Mouse (Mus musculus): Measurements from ENCODE around the gene Eps15l1. TPM values are rescaled to one million over a fixed set of nuclear protein-coding genes. Genes with fewer than 3 reads are reported as not detected.
A peak's percentile ranks its signal among the peaks of the same experiment; 100 is the strongest.

Eps15l1 gene
- polyA plus RNA-seq, 1 experiment from 2014 or later, result 61.4 TPM

DNA sequence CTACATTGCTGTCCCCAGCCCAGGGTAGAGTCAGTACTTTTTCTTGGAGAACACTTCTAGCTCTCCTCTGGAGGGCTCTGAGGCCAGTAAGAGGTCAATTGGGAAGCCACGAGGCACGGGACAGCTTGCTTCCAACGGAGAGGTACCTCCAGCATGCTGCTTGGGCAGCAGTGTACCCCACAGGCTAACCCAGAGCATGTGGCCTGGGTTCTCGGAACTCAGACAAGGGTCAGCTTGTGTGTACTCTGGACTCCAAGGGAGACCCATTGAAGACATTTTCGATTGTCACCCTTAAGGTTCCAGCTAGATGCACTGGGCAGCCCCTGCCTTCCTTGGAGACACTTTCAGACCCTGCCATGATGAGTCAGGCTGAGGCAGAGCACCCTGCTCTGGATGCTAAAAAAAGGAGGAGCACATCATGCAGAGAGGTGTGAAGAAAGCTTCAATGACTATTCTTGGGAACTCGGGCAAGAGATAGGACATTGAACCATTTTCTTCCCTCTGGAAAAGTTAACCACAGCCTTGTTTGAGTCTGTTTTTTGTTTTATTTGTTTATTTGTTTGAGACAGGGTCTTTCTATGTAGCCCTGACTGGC, 98.0 kb downstream of the Eps15l1 start:
- H3K4me2 ChIP-seq, result no peak overlapping the region
- no peak overlapping the region for H3K9ac ChIP-seq
- ATAC-seq, result no peak
- no peaks in the 10 kb centered on the region for H3K9me3 ChIP-seq (replicated peaks)
- H3K27ac ChIP-seq, result no peak overlapping the region
- peaks cover 18% of the 10 kb centered on the region for H3K4me1 ChIP-seq
- peaks cover 50% of the 10 kb centered on the region for H3K27me3 ChIP-seq
- no peak overlapping the region for H3K4me3 ChIP-seq
- no peaks in the 10 kb centered on the region for H3K36me3 ChIP-seq (ENCODE audit: poor library complexity, severe bottlenecking)
- 63% methylated on average over 6 of the region's 6 CpGs for WGBS

DNA sequence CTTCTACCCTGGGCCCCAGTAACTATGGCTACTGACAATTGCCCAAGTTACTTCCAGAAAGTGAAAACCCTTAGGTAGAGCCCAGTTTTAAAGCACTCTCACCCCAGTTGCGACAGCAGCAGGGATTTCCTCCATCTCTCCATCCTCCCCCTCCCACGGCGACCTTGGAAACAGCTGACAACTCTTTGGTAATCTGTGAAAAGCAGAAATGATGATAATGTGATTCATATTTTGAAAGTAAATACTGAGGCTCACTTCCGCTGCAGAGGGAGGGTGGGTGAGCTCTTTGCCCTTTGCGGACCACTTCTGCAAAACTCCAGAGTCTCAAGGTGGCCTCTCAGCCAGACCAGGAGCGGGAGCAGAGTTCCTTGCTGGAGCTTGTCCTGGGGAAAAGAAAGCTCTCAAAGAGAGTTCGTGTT, 98.8 kb downstream of the Eps15l1 start:
- Histone ChIP-seq H3K9me3 (replicated peaks) (no peaks in the 10 kb centered on the region), H3K9ac (no peak overlapping the region), H3K4me3 (no peak overlapping the region), H3K4me1 (peaks cover 18% of the 10 kb centered on the region), H3K27ac (no peak overlapping the region), H3K36me3 (ENCODE audit: poor library complexity, severe bottlenecking) (no peaks in the 10 kb centered on the region), H3K4me2 (no peak overlapping the region), H3K27me3 (peaks cover 51% of the 10 kb centered on the region)
- ATAC-seq, result no peak
- 77% methylated on average over 7 of the region's 7 CpGs for WGBS

- 87% methylated on average over 20 of the region's 20 CpGs for WGBS
- H3K27ac ChIP-seq, result no peak overlapping the region
- H3K36me3 ChIP-seq (ENCODE audit: poor library complexity, severe bottlenecking), result no peaks in the 10 kb centered on the region
- no peak overlapping the region for H3K9ac ChIP-seq
- no peak for ATAC-seq
- no peak overlapping the region for H3K4me3 ChIP-seq
- no peaks in the 10 kb centered on the region for H3K9me3 ChIP-seq (replicated peaks)
- peaks cover 18% of the 10 kb centered on the region for H3K4me1 ChIP-seq
- peaks cover 55% of the 10 kb centered on the region for H3K27me3 ChIP-seq
- no peak overlapping the region for H3K4me2 ChIP-seq
Measured at GRCm38 (mm10) chr8:72321635-72322441, 99.4 kb downstream of the Eps15l1 start.

DNA sequence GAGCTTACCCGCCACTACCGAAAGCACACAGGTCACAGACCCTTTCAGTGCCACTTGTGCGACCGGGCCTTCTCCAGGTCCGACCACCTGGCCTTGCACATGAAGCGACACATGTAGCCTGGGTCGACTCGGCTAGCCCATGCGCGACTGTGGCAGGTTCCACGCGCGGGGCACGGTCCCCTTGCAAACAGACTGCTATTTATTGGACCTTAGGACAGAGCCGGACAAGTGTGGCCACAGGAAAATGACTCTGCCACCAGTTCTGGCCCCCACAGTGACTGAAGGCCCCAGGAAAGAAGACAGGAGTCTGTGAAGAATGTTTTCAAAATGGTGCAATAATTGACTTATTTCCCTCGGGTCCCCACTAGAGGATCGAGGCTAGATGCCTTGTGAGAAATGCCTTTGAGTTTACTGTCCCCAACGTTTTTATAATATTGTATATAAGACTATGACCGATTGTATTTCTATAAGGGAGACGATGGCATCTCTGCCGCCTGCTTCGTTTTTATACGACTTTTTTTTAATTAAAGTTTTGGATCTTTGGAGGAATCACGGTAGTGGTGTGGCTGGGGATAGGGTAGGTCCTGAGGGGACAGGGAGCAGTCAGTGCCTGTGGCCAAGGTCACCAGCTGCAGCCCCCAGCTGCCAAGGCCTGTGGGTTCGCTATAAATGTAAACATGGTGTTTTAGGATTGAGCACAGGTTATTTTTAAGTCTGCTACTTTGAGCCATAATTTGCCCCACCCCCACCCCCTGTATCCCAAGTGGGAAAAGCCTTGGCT, 100.3 kb downstream of the Eps15l1 start:
- peaks cover 55% of the 10 kb centered on the region for H3K27me3 ChIP-seq
- no peak overlapping the region for H3K27ac ChIP-seq
- no peaks in the 10 kb centered on the region for H3K36me3 ChIP-seq (ENCODE audit: poor library complexity, severe bottlenecking)
- peak overlapping the region; percentile 89; the same call in 1 of the 2 replicates for H3K4me2 ChIP-seq
- H3K9me3 ChIP-seq (replicated peaks), result no peaks in the 10 kb centered on the region
- H3K4me1 ChIP-seq, result peaks cover 18% of the 10 kb centered on the region
- 0 out of 2 replicates have a peak overlapping the region, but pooled peaks have one; percentile 4 for H3K9ac ChIP-seq
- H3K4me3 ChIP-seq, result 0 out of 2 replicates have a peak overlapping the region, but pooled peaks have one; percentile 54
- WGBS, result 57% methylated on average over 25 of the region's 25 CpGs
- no peak for ATAC-seq

DNA sequence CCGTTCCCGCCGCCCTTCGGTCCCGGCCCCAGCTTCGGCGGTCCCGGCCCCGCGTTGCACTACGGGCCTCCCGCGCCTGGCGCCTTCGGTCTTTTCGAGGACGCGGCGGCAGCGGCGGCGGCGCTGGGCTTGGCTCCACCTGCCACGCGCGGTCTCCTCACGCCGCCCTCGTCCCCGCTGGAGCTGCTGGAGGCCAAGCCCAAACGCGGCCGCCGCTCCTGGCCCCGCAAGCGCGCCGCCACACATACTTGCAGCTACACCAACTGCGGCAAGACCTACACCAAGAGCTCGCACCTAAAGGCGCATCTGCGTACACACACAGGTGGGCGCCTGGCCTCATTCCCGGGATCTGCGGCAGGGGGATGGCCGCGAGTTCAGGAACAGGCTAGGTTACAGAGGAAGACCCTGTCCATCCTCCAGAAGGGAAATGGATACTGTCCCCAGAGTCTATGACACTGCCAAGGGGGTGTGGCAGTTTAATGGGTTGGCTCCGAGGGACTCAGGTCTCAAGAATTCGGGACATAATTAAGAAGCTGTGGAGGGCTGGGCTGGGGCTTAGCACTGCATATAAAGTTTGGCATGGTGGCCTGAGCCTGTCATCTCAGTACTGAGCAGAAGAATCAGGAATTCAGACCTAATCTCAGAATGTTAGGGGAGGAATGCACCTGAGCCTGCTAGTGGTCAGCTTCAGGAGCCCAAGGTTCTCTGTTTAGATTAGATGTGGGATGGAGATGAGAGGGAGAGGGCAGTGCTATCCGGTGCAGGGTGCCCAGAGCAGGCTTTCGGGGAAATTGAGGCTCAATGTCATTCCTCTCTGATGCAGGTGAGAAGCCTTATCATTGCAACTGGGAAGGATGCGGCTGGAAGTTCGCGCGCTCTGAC, 101.1 kb downstream of the Eps15l1 start:
- no peaks in the 10 kb centered on the region for H3K36me3 ChIP-seq (ENCODE audit: poor library complexity, severe bottlenecking)
- peaks cover 55% of the 10 kb centered on the region for H3K27me3 ChIP-seq
- peak overlapping the region; percentile 45; the same call in 1 of the 2 replicates for H3K9ac ChIP-seq
- H3K4me3 ChIP-seq, result peak overlapping the region; percentile 54
- 7% methylated on average over 53 of the region's 55 CpGs for WGBS
- ATAC-seq, result no peak
- H3K27ac ChIP-seq, result no peak overlapping the region
- peak overlapping the region; percentile 89 for H3K4me2 ChIP-seq
- peaks cover 18% of the 10 kb centered on the region for H3K4me1 ChIP-seq
- H3K9me3 ChIP-seq (replicated peaks), result no peaks in the 10 kb centered on the region

DNA sequence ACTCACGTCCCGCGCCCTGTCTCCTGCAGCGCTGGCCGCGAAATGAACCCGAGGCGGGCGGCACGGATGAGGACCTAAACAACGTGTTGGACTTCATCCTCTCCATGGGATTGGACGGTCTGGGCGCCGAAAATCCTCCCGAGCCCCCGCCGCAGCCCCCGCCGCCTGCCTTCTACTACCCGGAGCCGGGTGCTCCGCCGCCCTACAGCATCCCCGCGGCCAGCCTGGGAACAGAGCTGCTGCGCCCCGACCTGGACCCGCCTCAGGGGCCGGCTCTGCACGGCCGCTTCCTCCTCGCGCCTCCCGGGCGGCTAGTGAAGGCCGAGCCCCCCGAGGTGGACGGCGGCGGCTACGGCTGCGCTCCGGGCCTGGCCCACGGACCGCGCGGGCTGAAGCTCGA, 101.9 kb downstream of the Eps15l1 start:
- peak; percentile 17 for ATAC-seq
- peaks cover 55% of the 10 kb centered on the region for H3K27me3 ChIP-seq
- H3K36me3 ChIP-seq (ENCODE audit: poor library complexity, severe bottlenecking), result no peaks in the 10 kb centered on the region
- H3K9ac ChIP-seq, result peak overlapping the region; percentile 45
- H3K4me2 ChIP-seq, result peak overlapping the region; percentile 89
- H3K4me3 ChIP-seq, result peak overlapping the region; percentile 54
- no peak overlapping the region for H3K27ac ChIP-seq
- peaks cover 18% of the 10 kb centered on the region for H3K4me1 ChIP-seq
- under 1% methylated on average over 40 of the region's 48 CpGs for WGBS
- H3K9me3 ChIP-seq (replicated peaks), result no peaks in the 10 kb centered on the region

DNA sequence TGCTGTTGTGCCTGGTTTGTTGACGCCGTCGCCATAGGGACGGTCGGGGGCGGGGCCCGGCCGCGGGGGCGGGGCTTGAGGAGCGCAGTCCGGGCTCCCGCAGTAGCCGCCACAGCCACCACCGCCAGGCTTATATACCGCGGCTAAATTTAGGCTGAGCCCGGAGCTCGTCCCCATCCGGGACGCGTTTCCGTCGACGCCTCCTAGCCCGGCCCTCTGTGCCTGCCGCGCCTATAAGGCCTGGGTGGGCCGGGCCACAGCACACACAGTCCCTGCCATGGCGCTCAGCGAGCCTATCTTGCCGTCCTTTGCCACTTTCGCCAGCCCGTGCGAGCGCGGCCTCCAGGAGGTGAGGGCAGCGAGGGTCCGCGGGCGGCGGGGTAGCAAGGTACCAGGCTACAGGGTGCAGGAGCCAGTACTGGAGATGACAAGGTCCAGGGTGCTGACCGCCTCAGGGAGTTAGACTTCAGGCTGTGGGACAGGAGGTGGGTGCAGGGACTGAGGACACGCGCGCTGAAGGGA, 102.4 kb downstream of the Eps15l1 start, which contains the start of gene Klf2:
Klf2 (plus strand) TSS at position 233 of the 522 bp plus-strand sequence.
- H3K4me1 ChIP-seq, result peaks cover 18% of the 10 kb centered on the region
- under 1% methylated on average over 45 of the region's 46 CpGs for WGBS
- ATAC-seq, result peak; percentile 96
- H3K36me3 ChIP-seq (ENCODE audit: poor library complexity, severe bottlenecking), result no peaks in the 10 kb centered on the region
- peak within 1 kb of the TSS; percentile 45 for H3K9ac ChIP-seq
- peak within 1 kb of the TSS; percentile 89 for H3K4me2 ChIP-seq
- H3K9me3 ChIP-seq (replicated peaks), result no peaks in the 10 kb centered on the region
- H3K4me3 ChIP-seq, result peak within 1 kb of the TSS; percentile 54
- H3K27ac ChIP-seq, result no peak within 1 kb of the TSS
- H3K27me3 ChIP-seq, result peaks cover 55% of the 10 kb centered on the region

DNA sequence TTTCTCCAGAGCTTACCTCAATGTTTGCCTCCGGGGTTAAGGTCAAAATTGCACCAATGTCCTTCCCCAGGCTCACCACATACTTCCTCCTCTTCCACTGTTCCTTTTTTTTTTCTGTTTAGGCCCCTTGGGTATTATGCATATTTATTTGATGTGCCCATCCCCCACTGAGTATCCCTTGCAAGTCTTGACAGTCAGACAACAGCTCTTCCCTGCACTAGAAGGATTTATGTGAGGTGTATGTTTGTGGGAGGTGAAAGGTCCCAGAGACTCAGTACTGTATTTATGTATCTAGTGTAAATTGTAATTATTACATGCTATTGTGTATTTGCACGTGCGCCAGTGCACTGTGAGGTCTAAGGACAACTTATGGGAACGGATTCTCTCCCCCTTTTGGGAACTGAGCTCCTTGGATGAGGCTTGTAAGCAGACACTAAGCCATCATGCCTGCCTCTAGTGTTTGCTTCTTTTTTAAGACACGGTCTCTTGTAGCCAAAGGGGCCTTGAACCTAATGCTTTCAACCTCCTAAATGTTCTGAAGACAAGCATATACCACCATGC, 103.4 kb downstream of the Eps15l1 start:
- no peak overlapping the region for H3K27ac ChIP-seq
- ATAC-seq, result no peak
- H3K9ac ChIP-seq, result no peak overlapping the region
- H3K36me3 ChIP-seq (ENCODE audit: poor library complexity, severe bottlenecking), result no peaks in the 10 kb centered on the region
- peaks cover 18% of the 10 kb centered on the region for H3K4me1 ChIP-seq
- no peak overlapping the region for H3K4me2 ChIP-seq
- H3K27me3 ChIP-seq, result peaks cover 48% of the 10 kb centered on the region
- H3K4me3 ChIP-seq, result no peak overlapping the region
- 42% methylated on average over 5 of the region's 5 CpGs for WGBS
- H3K9me3 ChIP-seq (replicated peaks), result no peaks in the 10 kb centered on the region

- Histone ChIP-seq H3K4me1 (peaks cover 19% of the 10 kb centered on the region), H3K27ac (no peak overlapping the region), H3K27me3 (peaks cover 32% of the 10 kb centered on the region), H3K4me2 (no peak overlapping the region), H3K36me3 (ENCODE audit: poor library complexity, severe bottlenecking) (no peaks in the 10 kb centered on the region), H3K9me3 (replicated peaks) (no peaks in the 10 kb centered on the region), H3K4me3 (no peak overlapping the region), H3K9ac (no peak overlapping the region)
- ATAC-seq, result no peak
- WGBS, result 12% methylated on average over 10 of the region's 10 CpGs
Measured at GRCm38 (mm10) chr8:72316053-72316695, 105.1 kb downstream of the Eps15l1 start.

DNA sequence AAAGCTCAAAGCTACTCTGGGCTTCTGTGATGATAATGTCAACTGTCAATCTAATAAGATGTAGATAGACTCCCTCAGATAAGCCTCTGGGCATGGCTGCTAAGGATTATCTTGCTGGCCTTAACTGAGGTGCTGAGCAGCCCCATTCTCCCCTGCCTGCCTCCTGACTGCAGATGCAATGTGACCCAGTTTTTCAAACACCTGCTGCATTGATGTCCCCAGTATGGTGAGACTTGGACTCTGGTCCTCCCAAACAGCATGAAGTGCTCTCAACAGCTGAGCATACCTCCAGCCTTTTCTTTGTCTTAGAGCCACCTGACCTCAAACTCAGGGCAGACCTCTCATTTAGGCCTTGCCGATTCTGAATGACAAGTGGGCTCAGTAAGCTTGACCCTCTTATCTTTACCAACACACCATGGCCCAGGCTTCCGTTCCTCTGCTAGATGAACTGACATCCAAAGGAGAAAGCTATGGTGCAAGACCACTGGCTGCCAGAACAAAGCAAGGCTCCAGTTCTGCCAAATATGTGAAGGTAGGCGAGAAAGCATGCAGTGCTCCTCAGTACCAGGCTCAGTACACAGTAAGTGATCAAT, 108.2 kb downstream of the Eps15l1 start:
- Histone ChIP-seq H3K4me2 (no peak overlapping the region), H3K27me3 (peaks cover 5% of the 10 kb centered on the region; the same call in 1 of the 2 replicates), H3K4me3 (no peak overlapping the region), H3K27ac (no peak overlapping the region), H3K36me3 (ENCODE audit: poor library complexity, severe bottlenecking) (no peaks in the 10 kb centered on the region), H3K9ac (no peak overlapping the region), H3K9me3 (replicated peaks) (no peaks in the 10 kb centered on the region), H3K4me1 (peaks cover 10% of the 10 kb centered on the region)
- WGBS, result 80% methylated on average over 3 of the region's 3 CpGs
- no peak for ATAC-seq

All from forebrain, embryonic 13.5 days (tissue).